ENCODE assay signal across 8 mouse cellular contexts in genomic region chr12:88992141-88992540, GRCm38 (mm10).
DNase-seq lines count a peak whose midpoint lies in the region; ATAC-seq and TF ChIP-seq lines count a peak whose summit lies in the region.

No protein-coding gene starts in this region.

- ATAC-seq in hindbrain, embryonic 12.5 days (ENCODE audit: low FRiP score): no peak
- ATAC-seq in limb, embryonic 14.5 days (ENCODE audit: low FRiP score, low read depth): no peak

- no peaks in the 10 kb centered on the region for H3K79me2 ChIP-seq in CH12.LX (replicated peaks; ENCODE audit: control insufficient read depth, extremely low read depth, insufficient read depth, poor library complexity, severe bottlenecking)

- WGBS in hindbrain, embryonic 10.5 days: under 1% methylated on average over 2 of the region's 2 CpGs
- 2% methylated on average over 2 of the region's 2 CpGs for WGBS in hindbrain, embryonic 12.5 days
- WGBS in limb, embryonic 14.5 days: 5% methylated on average over 2 of the region's 2 CpGs

- H3K4me1 ChIP-seq in hindbrain, embryonic 10.5 days (replicated peaks): no peaks in the 10 kb centered on the region
- no peaks in the 10 kb centered on the region for H3K4me1 ChIP-seq in hindbrain, embryonic 12.5 days
- peaks cover 0 to 4% of the 10 kb centered on the region in 2 experiments; a peak in 1 of 4 replicates for H3K4me1 ChIP-seq in CH12.LX (ENCODE audit: control insufficient read depth in 1 of 2, insufficient read depth in 2 of 2)
- H3K4me1 ChIP-seq in limb, embryonic 14.5 days (ENCODE audit: control insufficient read depth, insufficient read depth, low read length): no peaks in the 10 kb centered on the region

- H3K27ac ChIP-seq in hindbrain, embryonic 10.5 days: no peak overlapping the region
- H3K27ac ChIP-seq in hindbrain, embryonic 12.5 days: no peak overlapping the region
- H3K27ac ChIP-seq in CH12.LX (ENCODE audit: insufficient read depth, low read depth): no peak overlapping the region
- no peak overlapping the region for H3K27ac ChIP-seq in limb, embryonic 14.5 days (replicated peaks; ENCODE audit: low read depth, low read length)

- H3K9ac ChIP-seq in hindbrain, embryonic 12.5 days: no peak overlapping the region
- no peak overlapping the region for H3K9ac ChIP-seq in CH12.LX (ENCODE audit: insufficient read depth, low read depth)
- no peak overlapping the region for H3K9ac ChIP-seq in limb, embryonic 14.5 days (ENCODE audit: low read depth, low read length, severe bottlenecking)

- no peaks in the 10 kb centered on the region for H3K36me3 ChIP-seq in hindbrain, embryonic 10.5 days
- H3K36me3 ChIP-seq in hindbrain, embryonic 12.5 days: no peaks in the 10 kb centered on the region
- no peaks in the 10 kb centered on the region for H3K36me3 ChIP-seq in CH12.LX (replicated peaks in 1 of 2; ENCODE audit: control insufficient read depth in 1 of 2, insufficient read depth in 1 of 2, low read length in 1 of 2)
- no peaks in the 10 kb centered on the region for H3K36me3 ChIP-seq in limb, embryonic 14.5 days (ENCODE audit: control insufficient read depth, insufficient read depth, low read length)

- H3K4me3 ChIP-seq in hindbrain, embryonic 10.5 days: no peak overlapping the region
- no peak overlapping the region for H3K4me3 ChIP-seq in hindbrain, embryonic 12.5 days
- H3K4me3 ChIP-seq in CH12.LX (replicated peaks in 1 of 3; ENCODE audit: low read depth in 2 of 3, low read length in 2 of 3, poor library complexity in 1 of 3): no peak overlapping the region
- H3K4me3 ChIP-seq in limb, embryonic 14.5 days (replicated peaks; ENCODE audit: low read length): no peak overlapping the region

- no peaks in the 10 kb centered on the region for H3K27me3 ChIP-seq in hindbrain, embryonic 10.5 days (ENCODE audit: insufficient read depth, poor library complexity, severe bottlenecking)
- no peaks in the 10 kb centered on the region for H3K27me3 ChIP-seq in hindbrain, embryonic 12.5 days
- H3K27me3 ChIP-seq in CH12.LX (replicated peaks): no peaks in the 10 kb centered on the region
- no peaks in the 10 kb centered on the region for H3K27me3 ChIP-seq in limb, embryonic 14.5 days (ENCODE audit: control insufficient read depth, insufficient read depth, low read length)

- H3K4me2 ChIP-seq in hindbrain, embryonic 12.5 days (replicated peaks): no peak overlapping the region
- H3K4me2 ChIP-seq in CH12.LX (ENCODE audit: insufficient read depth, low read depth, poor library complexity, severe bottlenecking): peak overlapping the region; percentile 57; the same call in 1 of the 2 replicates
- H3K4me2 ChIP-seq in limb, embryonic 14.5 days (replicated peaks; ENCODE audit: low read depth, low read length, severe bottlenecking): no peak overlapping the region

- DNase-seq in hindbrain, embryonic 10.5 days (ENCODE audit: low spot score): peak; percentile 7
- peak; percentile 73 for DNase-seq in CH12.LX (ENCODE audit: extremely low read depth)
- DNase-seq in c-Kit-positive CD71-negative TER-119-negative erythroid progenitor cells, embryonic 14.5 days (ENCODE audit: low read depth): peak; percentile 31
- DNase-seq in limb, embryonic 14.5 days (ENCODE audit: low spot score): peak; percentile 52
- DNase-seq in telencephalon, adult 2 months (ENCODE audit: low read depth, low spot score): peak; percentile 43
- no peak for DNase-seq in urinary bladder, postnatal 4 days (ENCODE audit: low spot score in 2 of 2)
- no peak for DNase-seq in urinary bladder, postnatal 25 days (ENCODE audit: low spot score)

- peak; percentile 11; the same call in 1 of the 2 replicates for TF ChIP-seq EP300 in CH12.LX (IDR thresholded peaks at IDR 0.05; ENCODE audit: low read length)

- H3K9me3 ChIP-seq in hindbrain, embryonic 10.5 days: no peaks in the 10 kb centered on the region
- no peaks in the 10 kb centered on the region for H3K9me3 ChIP-seq in hindbrain, embryonic 12.5 days (replicated peaks)
- H3K9me3 ChIP-seq in CH12.LX (replicated peaks; ENCODE audit: low read length): no peaks in the 10 kb centered on the region
- no peaks in the 10 kb centered on the region for H3K9me3 ChIP-seq in limb, embryonic 14.5 days (ENCODE audit: control insufficient read depth, low read length)

- peak; percentile 80 for TF ChIP-seq RAD21 in CH12.LX (IDR thresholded peaks at IDR 0.05; ENCODE audit: low read depth, low read length)

- in situ Hi-C loops in CH12.LX (cut with MboI; ENCODE audit: low pct_ligation_motif_present, low pct_unique_long_range_greater_than_20kb, low sequenced_read_pairs): loop anchor here (5.0 to 10.0 kb wide), 2 partner anchors 115 to 277 kb away; no protein-coding TSS in a partner anchor

- dilution Hi-C loops in CH12.LX (cut with MboI; ENCODE audit: extremely low pct_ligation_motif_present, extremely low pct_unique_long_range_greater_than_20kb, low sequenced_read_pairs): no loop called here

- TF ChIP-seq CTCF in CH12.LX (conservative IDR thresholded peaks at IDR 0.05 in 1 of 2, IDR thresholded peaks at IDR 0.05 in 1 of 2; ENCODE audit: low read depth in 2 of 2, low read length in 2 of 2): peak; percentile 49 to 87; a peak in 3 of 4 replicates

- no peak for TF ChIP-seq POLR2A in CH12.LX (IDR thresholded peaks at IDR 0.05; ENCODE audit: low read depth, low read length)
- TF ChIP-seq POLR2A in limb, embryonic 14.5 days (IDR thresholded peaks at IDR 0.05; ENCODE audit: borderline replicate concordance, extremely low read depth, insufficient read depth, insufficient read length): no peak

TF ChIP-seq in CH12.LX, 34 proteins besides CTCF, POLR2A, EP300 and RAD21:
- TF ChIP-seq ZC3H11A (IDR thresholded peaks at IDR 0.05; ENCODE audit: low read depth, low read length): peak; percentile 58
- no peak for TF ChIP-seq TBP (conservative IDR thresholded peaks at IDR 0.05; ENCODE audit: low read depth, low read length)
- no peak for TF ChIP-seq BHLHE40 (IDR thresholded peaks at IDR 0.05; ENCODE audit: low read depth, low read length)
- no peak for TF ChIP-seq TCF12 (IDR thresholded peaks at IDR 0.05; ENCODE audit: low read depth, low read length)
- 0 out of 2 replicates have a peak, but pooled peaks have one; percentile 7 for TF ChIP-seq MAFK (IDR thresholded peaks at IDR 0.05; ENCODE audit: insufficient replicate concordance, low read length)
- no peak for TF ChIP-seq MAZ (IDR thresholded peaks at IDR 0.05; ENCODE audit: low read depth, low read length)
- TF ChIP-seq ZNF384 (IDR thresholded peaks at IDR 0.05; ENCODE audit: low read depth, low read length): no peak
- no peak for TF ChIP-seq ETS1 (conservative IDR thresholded peaks at IDR 0.05; ENCODE audit: low read depth, low read length)
- TF ChIP-seq IRF4 (IDR thresholded peaks at IDR 0.05; ENCODE audit: low read depth, low read length): peak; percentile 15; the same call in 1 of the 2 replicates
- TF ChIP-seq HCFC1 (IDR thresholded peaks at IDR 0.05; ENCODE audit: low read depth, low read length): no peak
- peak; percentile 95 for TF ChIP-seq SMC3 (IDR thresholded peaks at IDR 0.05; ENCODE audit: low read depth, low read length)
- TF ChIP-seq MAX (IDR thresholded peaks at IDR 0.05; ENCODE audit: low read length): no peak
TF ChIP-seq in CH12.LX: peak in this region for 4.

Comparison
In these comparisons a context has a peak if more than half of its experiments do, and no peak if none do; other contexts are left out.
1. DNase-seq: peak in hindbrain, embryonic 10.5 days (single experiment), CH12.LX (single experiment), c-Kit-positive CD71-negative TER-119-negative erythroid progenitor cells, embryonic 14.5 days (single experiment), limb, embryonic 14.5 days (single experiment) and telencephalon, adult 2 months (single experiment); none in urinary bladder, postnatal 4 days (0 of 2) and urinary bladder, postnatal 25 days (single experiment).